Mouse (Mus musculus) lung, embryonic 16.5 days (tissue): ENCODE results near the gene Csrnp3. TPM values are rescaled to one million over a fixed set of nuclear protein-coding genes. Genes with fewer than 3 reads are reported as not detected.
A peak's percentile ranks its signal among the peaks of the same experiment; 100 is the strongest.
"Not testable (repeated sequence)": the region's sequence is repeated elsewhere in the genome, so short reads cannot be mapped to it uniquely, and the experiment has no call there.

Experiments
- ATAC-seq: fragments of 200-750 bp; cut with Nextera tagmentation; 2 replicates; pipeline ENCODE4 v1.8.0; 2017; ENCODE audit warnings: low read depth, mild to moderate bottlenecking, moderate library complexity
- H3K27ac ChIP-seq: fragments of 300-500 bp; sonication (generic); 2 replicates; pipeline ENCODE4 v1.5.1; 2014; ENCODE audit warnings: mild to moderate bottlenecking, control low read depth, low read length
- H3K27me3 ChIP-seq: fragments of 300-500 bp; sonication (generic); 2 replicates; pipeline ENCODE4 v1.6.1; 2014; ENCODE audit warnings: low read depth, low read length, mixed read lengths; ENCODE audit not compliant: control insufficient read depth, insufficient read depth
- H3K36me3 ChIP-seq: fragments of 300-500 bp; sonication (generic); 2 replicates; pipeline ENCODE4 v1.6.1; 2014; ENCODE audit warnings: low read length; ENCODE audit not compliant: control insufficient read depth, insufficient read depth
- H3K4me1 ChIP-seq: fragments of 300-500 bp; sonication (generic); replicated peaks from 2 replicates; pipeline ENCODE4 v1.6.1; 2014; ENCODE audit warnings: low read length, mixed read lengths; ENCODE audit not compliant: control insufficient read depth, insufficient read depth
- H3K4me2 ChIP-seq: fragments of 300-500 bp; sonication (generic); 2 replicates; pipeline ENCODE4 v1.6.1; 2014; ENCODE audit warnings: low read depth, low read length, control low read depth
- H3K4me3 ChIP-seq: fragments of 300-500 bp; sonication (generic); 2 replicates; pipeline ENCODE4 v1.5.1; 2014; ENCODE audit warnings: mild to moderate bottlenecking, low read length, control low read depth
- H3K9ac ChIP-seq: fragments of 300-500 bp; sonication (generic); 2 replicates; pipeline ENCODE4 v1.6.1; 2014; ENCODE audit warnings: low read length, control low read depth
- H3K9me3 ChIP-seq: fragments of 300-500 bp; sonication (generic); 2 replicates; pipeline ENCODE4 v1.6.1; 2016; ENCODE audit warnings: low read length; ENCODE audit not compliant: control insufficient read depth
- WGBS: fragments of 180-500 bp; shearing (Covaris S2); extraction: QIAGEN DNeasy Blood & Tissue Kit; methylation state at CpG from one replicate; pipeline ENCODE4 v1.1.7; 2014; 5-methylcytosine and 5-hydroxymethylcytosine counted together
- polyA plus RNA-seq: library from polyadenylated mRNA; unstranded; fragments of >200 nt; fragmentation: Nextera tagmentation; extraction: Ambion mirVana; gene quantifications from 2 replicates; pipeline ENCODE4 v1.2.1, GENCODE M21; 2015

Gene Csrnp3
- 0.54 and 0.58 TPM in 2 replicates for polyA plus RNA-seq

GRCm38 (mm10) chr2:65845551-65845950 is at the start of gene Csrnp3:
Gene Csrnp3, plus strand, starts transcription at chr2:65845767.
- Histone ChIP-seq H3K4me2 (peak within 1 kb of the TSS; percentile 72), H3K4me1 (peaks cover 7% of the 10 kb centered on the region; the same call in 1 of the 2 replicates), H3K36me3 (no peaks in the 10 kb centered on the region), H3K4me3 (peak within 1 kb of the TSS; percentile 47), H3K27ac (no peak within 1 kb of the TSS), H3K9ac (peak within 1 kb of the TSS; percentile 39), H3K27me3 (no peaks in the 10 kb centered on the region), H3K9me3 (no peaks in the 10 kb centered on the region)
- WGBS = under 1% methylated on average over 6 of the region's 6 CpGs
- ATAC-seq = peak; percentile 81

GRCm38 (mm10) chr2:65801054-65801709 is 44.4 kb upstream of the Csrnp3 start:
- H3K36me3 ChIP-seq = no peaks in the 10 kb centered on the region
- no peak for ATAC-seq
- peaks cover 5% of the 10 kb centered on the region for H3K9me3 ChIP-seq
- no peak overlapping the region for H3K4me3 ChIP-seq
- H3K4me1 ChIP-seq = no peaks in the 10 kb centered on the region
- no peaks in the 10 kb centered on the region for H3K27me3 ChIP-seq
- 93% methylated on average over 1 of the region's 1 CpGs for WGBS
- H3K27ac ChIP-seq = no peak overlapping the region
- H3K4me2 ChIP-seq = no peak overlapping the region
- H3K9ac ChIP-seq = no peak overlapping the region

- no peaks in the 10 kb centered on the region for H3K4me1 ChIP-seq
- ATAC-seq = no peak
- no peak overlapping the region for H3K27ac ChIP-seq
- H3K27me3 ChIP-seq = no peaks in the 10 kb centered on the region
- no peak overlapping the region for H3K4me2 ChIP-seq
- H3K36me3 ChIP-seq = no peaks in the 10 kb centered on the region
- H3K4me3 ChIP-seq = no peak overlapping the region
- no peaks in the 10 kb centered on the region for H3K9me3 ChIP-seq
- no peak overlapping the region for H3K9ac ChIP-seq
- WGBS = 86% methylated on average over 6 of the region's 6 CpGs
Measured at GRCm38 (mm10) chr2:65806556-65806955, 39.0 kb upstream of the Csrnp3 start.

GRCm38 (mm10) chr2:65811203-65811602 is 34.4 kb upstream of the Csrnp3 start:
- H3K27me3 ChIP-seq, H3K4me1 ChIP-seq, H3K9me3 ChIP-seq, H3K4me3 ChIP-seq, H3K9ac ChIP-seq, ATAC-seq, H3K4me2 ChIP-seq, H3K27ac ChIP-seq, H3K36me3 ChIP-seq: not testable (repeated sequence)
- WGBS = 83% methylated on average over 6 of the region's 6 CpGs

- Histone ChIP-seq H3K4me2 (peak overlapping the region; percentile 46), H3K9me3 (no peaks in the 10 kb centered on the region; the same call in 1 of the 2 replicates), H3K27me3 (no peaks in the 10 kb centered on the region), H3K4me1 (peaks cover 3% of the 10 kb centered on the region; the same call in 1 of the 2 replicates), H3K9ac (peak overlapping the region; percentile 45), H3K36me3 (no peaks in the 10 kb centered on the region), H3K4me3 (peak overlapping the region; percentile 36), H3K27ac (peak overlapping the region; percentile 37; the same call in 1 of the 2 replicates)
- peak; percentile 81 for ATAC-seq
- WGBS = 19% methylated on average over 20 of the region's 20 CpGs
Measured at GRCm38 (mm10) chr2:65818080-65818796, 27.3 kb upstream of the Csrnp3 start.

GRCm38 (mm10) chr2:65820114-65820769 is 25.3 kb upstream of the Csrnp3 start:
- H3K4me2 ChIP-seq = no peak overlapping the region
- no peaks in the 10 kb centered on the region for H3K36me3 ChIP-seq
- H3K9ac ChIP-seq = no peak overlapping the region
- peaks cover 3% of the 10 kb centered on the region; the same call in 1 of the 2 replicates for H3K4me1 ChIP-seq
- H3K9me3 ChIP-seq = no peaks in the 10 kb centered on the region
- no peak overlapping the region for H3K27ac ChIP-seq
- H3K4me3 ChIP-seq = no peak overlapping the region
- no peak for ATAC-seq
- WGBS = 58% methylated on average over 4 of the region's 4 CpGs
- no peaks in the 10 kb centered on the region for H3K27me3 ChIP-seq

- no peaks in the 10 kb centered on the region for H3K36me3 ChIP-seq
- no peak for ATAC-seq
- H3K27ac ChIP-seq = no peak overlapping the region
- no peaks in the 10 kb centered on the region for H3K9me3 ChIP-seq
- H3K9ac ChIP-seq = no peak overlapping the region
- H3K4me1 ChIP-seq = no peaks in the 10 kb centered on the region
- no peak overlapping the region for H3K4me3 ChIP-seq
- H3K27me3 ChIP-seq = no peaks in the 10 kb centered on the region
- no peak overlapping the region for H3K4me2 ChIP-seq
- WGBS = 78% methylated on average over 2 of the region's 2 CpGs
Measured at GRCm38 (mm10) chr2:65826314-65826713, 19.3 kb upstream of the Csrnp3 start.

GRCm38 (mm10) chr2:65826801-65827200 is 18.8 kb upstream of the Csrnp3 start:
- H3K4me2 ChIP-seq = no peak overlapping the region
- no peaks in the 10 kb centered on the region for H3K27me3 ChIP-seq
- no peak for ATAC-seq
- no peak overlapping the region for H3K9ac ChIP-seq
- H3K9me3 ChIP-seq = no peaks in the 10 kb centered on the region
- no peaks in the 10 kb centered on the region for H3K4me1 ChIP-seq
- H3K27ac ChIP-seq = no peak overlapping the region
- WGBS = 55% methylated on average over 6 of the region's 6 CpGs
- H3K36me3 ChIP-seq = no peaks in the 10 kb centered on the region
- no peak overlapping the region for H3K4me3 ChIP-seq

GRCm38 (mm10) chr2:65828699-65829098 is 16.9 kb upstream of the Csrnp3 start:
- H3K9ac ChIP-seq = no peak overlapping the region
- 93% methylated on average over 1 of the region's 1 CpGs for WGBS
- H3K4me3 ChIP-seq = no peak overlapping the region
- no peak overlapping the region for H3K4me2 ChIP-seq
- H3K4me1 ChIP-seq = no peaks in the 10 kb centered on the region
- H3K27ac ChIP-seq = no peak overlapping the region
- no peak for ATAC-seq
- H3K36me3 ChIP-seq = no peaks in the 10 kb centered on the region
- H3K27me3 ChIP-seq = no peaks in the 10 kb centered on the region
- no peaks in the 10 kb centered on the region for H3K9me3 ChIP-seq
